Mouse (Mus musculus) heart, adult 2 months (tissue): ENCODE measurements around the gene B4galt1.

ENCODE experiments used
- CTCF ChIP-seq: fragments of 200-600 bp; IDR thresholded peaks from 2 replicates; pipeline ENCODE4 v1.8.1; 2022; ENCODE audit warnings: antibody characterized with exemption, mild to moderate bottlenecking, moderate library complexity
- EP300 ChIP-seq: fragments of 200-500 bp; IDR thresholded peaks from 2 replicates; pipeline ENCODE4 v1.6.1; 2011; ENCODE audit warnings: low read depth, low read length, control low read depth; ENCODE audit not compliant: insufficient read depth

DNA sequence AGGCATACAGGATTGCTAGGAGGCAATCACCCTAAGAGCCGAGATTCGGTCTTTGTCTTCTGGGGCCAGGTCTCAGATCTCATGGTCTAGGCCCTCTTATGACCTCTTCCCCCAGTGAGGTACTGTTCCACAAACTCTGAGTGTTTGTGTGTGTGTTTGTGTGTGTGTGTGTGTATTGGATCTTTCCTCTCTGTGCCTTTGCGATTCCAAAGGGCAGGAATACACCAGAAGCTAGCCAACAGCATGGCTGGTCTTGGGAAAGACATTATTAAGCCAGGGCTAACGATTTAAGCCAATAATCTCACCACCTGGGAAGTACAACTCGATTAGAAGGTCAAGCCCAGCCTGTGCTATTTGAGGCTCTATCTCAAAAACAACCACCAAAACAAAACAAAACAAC lies 23.3 kb downstream of the B4galt1 start:
- TF ChIP-seq EP300 (no peak), CTCF (no peak)
